Mouse (Mus musculus): Measurements from ENCODE around the gene Olfr554.

DNA sequence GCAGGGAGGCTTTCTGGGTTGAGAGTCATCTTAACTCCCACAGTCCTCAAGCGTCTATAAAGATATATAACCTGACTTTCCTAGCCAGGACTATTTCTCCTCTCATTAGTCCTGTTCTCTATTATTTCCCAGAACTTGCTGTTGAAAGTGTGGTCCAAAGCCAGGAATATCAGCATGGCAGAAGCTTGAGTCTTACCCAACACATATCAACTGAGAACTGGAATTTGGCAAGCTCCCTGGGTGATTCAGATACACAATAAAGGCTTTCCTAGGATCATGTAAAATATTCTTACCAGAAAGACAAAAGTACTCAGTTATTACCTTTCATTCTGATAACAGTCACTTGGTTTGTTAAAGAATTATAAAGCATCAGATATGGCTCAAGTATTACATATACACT, 43.7 kb downstream of the Olfr554 start:
- TF ChIP-seq CTCF (conservative IDR thresholded peaks at IDR 0.05; ENCODE audit: low read length) = no peak
- TF ChIP-seq NANOG (IDR thresholded peaks at IDR 0.05; ENCODE audit: borderline replicate concordance, low read length) = no peak
- TF ChIP-seq POU5F1 (IDR thresholded peaks at IDR 0.05; ENCODE audit: borderline replicate concordance, low read length) = no peak
